Mouse (Mus musculus): ENCODE results near the gene Faim2. TPM values are rescaled to one million over a fixed set of nuclear protein-coding genes. Genes with fewer than 3 reads are reported as not detected.

Gene Faim2
- polyA plus RNA-seq, 1 experiment from 2014 or later: 65.8 TPM

DNA sequence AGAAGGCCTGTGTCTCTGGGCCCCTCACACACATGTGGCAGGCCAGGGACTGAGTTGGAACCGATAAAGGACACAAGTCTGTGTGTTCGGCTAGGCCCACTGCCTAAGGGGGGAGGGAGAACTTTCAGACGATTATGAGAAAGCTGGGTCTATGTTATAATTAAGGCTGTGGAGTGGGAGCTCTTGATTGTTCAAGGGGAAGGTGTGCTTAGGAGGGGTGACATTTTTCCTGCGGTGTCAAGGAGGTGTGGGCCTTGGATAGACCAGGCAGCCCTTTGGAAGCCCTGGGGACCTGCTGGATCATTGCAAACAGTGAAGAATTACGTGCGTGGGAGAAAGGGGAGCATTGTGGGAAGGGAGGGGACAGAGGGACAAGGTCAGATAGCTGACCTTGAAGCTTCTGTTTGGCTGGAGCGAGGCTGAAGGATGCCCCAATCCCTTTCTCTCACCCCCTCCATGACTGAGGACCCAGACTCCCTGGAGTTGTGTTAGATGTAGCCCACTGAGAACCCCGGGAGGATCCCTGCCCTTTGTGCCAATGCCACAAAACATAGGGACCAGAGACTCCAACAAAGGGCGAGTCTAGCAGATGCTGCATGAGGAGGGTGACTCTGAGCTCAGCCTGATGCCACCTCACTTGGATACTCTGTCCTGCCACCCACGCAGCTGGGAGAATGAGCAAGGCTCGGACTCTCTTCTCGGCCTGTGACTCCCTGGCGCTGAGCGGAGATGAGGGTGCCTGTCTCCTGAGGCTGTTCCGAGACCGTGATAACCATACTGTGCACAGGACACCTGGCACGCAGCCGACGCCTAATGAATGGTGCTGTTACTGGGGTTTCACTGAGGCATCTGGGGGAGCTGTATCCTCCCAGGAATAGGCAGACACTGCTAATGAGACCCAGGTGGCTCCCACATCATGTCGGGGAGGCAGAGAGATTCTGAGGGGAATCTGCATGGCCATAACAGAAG lies 26.4 kb downstream of the Faim2 start:
- H3K27me3 ChIP-seq (ENCODE audit: control insufficient read depth, insufficient read depth, low read depth, low read length): no peaks in the 10 kb centered on the region
- no peak overlapping the region for H3K4me3 ChIP-seq (ENCODE audit: low read depth, low read length)
- no peak overlapping the region for H3K4me2 ChIP-seq (ENCODE audit: low read length)
- peaks cover 16% of the 10 kb centered on the region; the same call in 1 of the 2 replicates for H3K4me1 ChIP-seq (ENCODE audit: control insufficient read depth, insufficient read depth, low read length)
- H3K9ac ChIP-seq (ENCODE audit: low read depth, low read length): 0 out of 2 replicates have a peak overlapping the region, but pooled peaks have one; percentile 20
- H3K27ac ChIP-seq (ENCODE audit: low read length): peak overlapping the region; percentile 55
- peaks cover 2% of the 10 kb centered on the region; the same call in 1 of the 2 replicates for H3K36me3 ChIP-seq (ENCODE audit: control insufficient read depth, insufficient read depth, low read length)
- 65% methylated on average over 20 of the region's 20 CpGs for WGBS
- H3K9me3 ChIP-seq (replicated peaks; ENCODE audit: control insufficient read depth, low read length, poor library complexity, severe bottlenecking): no peaks in the 10 kb centered on the region
- ATAC-seq: no peak

DNA sequence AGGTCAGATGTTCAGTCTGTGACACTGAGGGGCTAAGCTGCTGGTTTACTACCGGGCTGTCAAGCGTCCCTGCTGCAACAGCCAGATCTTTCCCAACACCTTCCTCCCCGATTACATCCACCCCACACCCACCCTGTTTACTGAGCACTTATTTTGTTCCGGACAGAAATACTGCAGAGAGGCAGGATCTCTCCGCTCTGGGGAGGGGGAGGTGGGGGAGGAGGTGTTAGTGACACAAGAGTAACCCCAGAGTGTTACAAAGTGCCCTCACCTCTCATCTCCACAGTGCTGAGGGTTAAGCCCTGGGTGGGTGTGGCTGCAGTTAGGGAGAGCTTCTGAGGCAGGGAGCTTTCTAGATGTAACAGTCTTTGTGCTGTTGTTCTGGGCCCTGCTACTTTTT lies 27.6 kb downstream of the Faim2 start:
- Histone ChIP-seq H3K4me2 (ENCODE audit: low read length) (no peak overlapping the region), H3K27ac (ENCODE audit: low read length) (no peak overlapping the region), H3K4me1 (ENCODE audit: control insufficient read depth, insufficient read depth, low read length) (peaks cover 16% of the 10 kb centered on the region; the same call in 1 of the 2 replicates), H3K9me3 (replicated peaks; ENCODE audit: control insufficient read depth, low read length, poor library complexity, severe bottlenecking) (no peaks in the 10 kb centered on the region), H3K36me3 (ENCODE audit: control insufficient read depth, insufficient read depth, low read length) (peaks cover 2% of the 10 kb centered on the region; the same call in 1 of the 2 replicates), H3K27me3 (ENCODE audit: control insufficient read depth, insufficient read depth, low read depth, low read length) (no peaks in the 10 kb centered on the region), H3K4me3 (ENCODE audit: low read depth, low read length) (no peak overlapping the region), H3K9ac (ENCODE audit: low read depth, low read length) (no peak overlapping the region)
- ATAC-seq: no peak
- WGBS: 55% methylated on average over 5 of the region's 5 CpGs

- H3K36me3 ChIP-seq (ENCODE audit: control insufficient read depth, insufficient read depth, low read length): peaks cover 2% of the 10 kb centered on the region; the same call in 1 of the 2 replicates
- no peak overlapping the region for H3K4me3 ChIP-seq (ENCODE audit: low read depth, low read length)
- H3K27me3 ChIP-seq (ENCODE audit: control insufficient read depth, insufficient read depth, low read depth, low read length): no peaks in the 10 kb centered on the region
- H3K4me2 ChIP-seq (ENCODE audit: low read length): no peak overlapping the region
- no peak for ATAC-seq
- H3K4me1 ChIP-seq (ENCODE audit: control insufficient read depth, insufficient read depth, low read length): peaks cover 16% of the 10 kb centered on the region; the same call in 1 of the 2 replicates
- no peak overlapping the region for H3K9ac ChIP-seq (ENCODE audit: low read depth, low read length)
- no peaks in the 10 kb centered on the region for H3K9me3 ChIP-seq (replicated peaks; ENCODE audit: control insufficient read depth, low read length, poor library complexity, severe bottlenecking)
- no peak overlapping the region for H3K27ac ChIP-seq (ENCODE audit: low read length)
- WGBS: 62% methylated on average over 6 of the region's 6 CpGs
These were observed 28.2 kb downstream of the Faim2 start for GRCm38 (mm10) chr15:99499726-99500125.

DNA sequence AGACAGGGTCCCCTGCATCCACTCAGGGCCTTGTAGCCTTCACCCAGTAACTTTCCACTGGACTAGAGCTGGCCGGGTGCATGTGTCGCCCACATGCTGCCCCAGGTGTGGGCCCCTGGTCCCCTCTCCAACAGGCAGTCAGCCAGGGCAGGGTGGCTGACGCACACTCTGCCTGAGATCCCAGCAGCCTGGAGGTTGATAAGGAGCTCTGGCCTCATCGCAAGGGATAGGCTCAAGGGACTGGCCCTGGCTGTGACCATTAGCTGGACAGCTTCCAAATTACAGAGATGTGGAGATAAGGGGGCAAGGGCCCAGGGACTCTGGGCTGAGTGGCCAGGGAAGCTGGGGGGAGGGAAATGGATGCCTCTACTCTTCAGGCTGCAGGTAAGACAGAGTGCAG lies 29.2 kb downstream of the Faim2 start:
- Histone ChIP-seq H3K9me3 (replicated peaks; ENCODE audit: control insufficient read depth, low read length, poor library complexity, severe bottlenecking) (no peaks in the 10 kb centered on the region), H3K36me3 (ENCODE audit: control insufficient read depth, insufficient read depth, low read length) (peaks cover 2% of the 10 kb centered on the region; the same call in 1 of the 2 replicates), H3K9ac (ENCODE audit: low read depth, low read length) (no peak overlapping the region), H3K27me3 (ENCODE audit: control insufficient read depth, insufficient read depth, low read depth, low read length) (no peaks in the 10 kb centered on the region), H3K4me1 (ENCODE audit: control insufficient read depth, insufficient read depth, low read length) (peaks cover 16% of the 10 kb centered on the region; the same call in 1 of the 2 replicates), H3K27ac (ENCODE audit: low read length) (no peak overlapping the region), H3K4me3 (ENCODE audit: low read depth, low read length) (no peak overlapping the region), H3K4me2 (ENCODE audit: low read length) (no peak overlapping the region)
- no peak for ATAC-seq
- WGBS: 70% methylated on average over 4 of the region's 4 CpGs

GRCm38 (mm10) chr15:99498356-99498755 lies 29.6 kb downstream of the Faim2 start:
- ATAC-seq: no peak
- WGBS: 81% methylated on average over 4 of the region's 4 CpGs

GRCm38 (mm10) chr15:99497527-99498242 lies 30.3 kb downstream of the Faim2 start:
- peaks cover 2% of the 10 kb centered on the region; the same call in 1 of the 2 replicates for H3K36me3 ChIP-seq (ENCODE audit: control insufficient read depth, insufficient read depth, low read length)
- no peak overlapping the region; the same call in 1 of the 2 replicates for H3K4me2 ChIP-seq (ENCODE audit: low read length)
- H3K4me3 ChIP-seq (ENCODE audit: low read depth, low read length): no peak overlapping the region
- H3K9ac ChIP-seq (ENCODE audit: low read depth, low read length): no peak overlapping the region
- WGBS: 46% methylated on average over 12 of the region's 12 CpGs
- no peak overlapping the region for H3K27ac ChIP-seq (ENCODE audit: low read length)
- no peaks in the 10 kb centered on the region for H3K9me3 ChIP-seq (replicated peaks; ENCODE audit: control insufficient read depth, low read length, poor library complexity, severe bottlenecking)
- ATAC-seq: 0 out of 2 replicates have a peak, but pooled peaks have one; percentile 16
- H3K27me3 ChIP-seq (ENCODE audit: control insufficient read depth, insufficient read depth, low read depth, low read length): no peaks in the 10 kb centered on the region
- peaks cover 16% of the 10 kb centered on the region; the same call in 1 of the 2 replicates for H3K4me1 ChIP-seq (ENCODE audit: control insufficient read depth, insufficient read depth, low read length)

More at GRCm38 (mm10) chr15:99498356-99498755, 29.6 kb downstream of the Faim2 start:
- H3K4me1 ChIP-seq (ENCODE audit: control insufficient read depth, insufficient read depth, low read length): peaks cover 16% of the 10 kb centered on the region; the same call in 1 of the 2 replicates
- no peak overlapping the region for H3K9ac ChIP-seq (ENCODE audit: low read depth, low read length)
- no peak overlapping the region for H3K4me3 ChIP-seq (ENCODE audit: low read depth, low read length)
- no peak overlapping the region for H3K27ac ChIP-seq (ENCODE audit: low read length)
- no peaks in the 10 kb centered on the region for H3K27me3 ChIP-seq (ENCODE audit: control insufficient read depth, insufficient read depth, low read depth, low read length)
- no peak overlapping the region for H3K4me2 ChIP-seq (ENCODE audit: low read length)
- peaks cover 2% of the 10 kb centered on the region; the same call in 1 of the 2 replicates for H3K36me3 ChIP-seq (ENCODE audit: control insufficient read depth, insufficient read depth, low read length)
- H3K9me3 ChIP-seq (replicated peaks; ENCODE audit: control insufficient read depth, low read length, poor library complexity, severe bottlenecking): no peaks in the 10 kb centered on the region

- peaks cover 2% of the 10 kb centered on the region; the same call in 1 of the 2 replicates for H3K36me3 ChIP-seq (ENCODE audit: control insufficient read depth, insufficient read depth, low read length)
These were observed 30.9 kb downstream of the Faim2 start for GRCm38 (mm10) chr15:99497061-99497460.

DNA sequence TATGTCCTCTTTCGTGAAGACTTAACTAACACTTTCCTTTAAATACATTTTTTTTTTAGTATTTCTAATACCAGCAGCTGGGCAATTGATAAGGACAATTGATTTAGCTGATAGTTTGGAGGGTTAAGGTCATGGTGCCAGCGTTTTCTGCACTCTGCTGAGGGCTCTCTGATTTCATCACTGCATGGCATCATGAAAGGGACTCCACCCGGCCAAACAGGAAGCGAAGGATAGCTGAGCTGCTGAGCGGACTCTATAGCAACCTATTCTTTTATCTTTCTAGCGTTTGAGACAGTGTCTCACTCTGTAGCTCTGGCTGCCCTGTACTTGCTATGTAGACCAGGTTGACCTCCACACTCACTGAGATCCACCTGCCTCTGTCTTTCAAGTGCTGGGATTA lies 43.2 kb downstream of the Faim2 start:
- Histone ChIP-seq H3K27ac (ENCODE audit: low read length) (no peak overlapping the region), H3K4me1 (ENCODE audit: control insufficient read depth, insufficient read depth, low read length) (no peaks in the 10 kb centered on the region), H3K9ac (ENCODE audit: low read depth, low read length) (no peak overlapping the region), H3K27me3 (ENCODE audit: control insufficient read depth, insufficient read depth, low read depth, low read length) (no peaks in the 10 kb centered on the region), H3K4me3 (ENCODE audit: low read depth, low read length) (no peak overlapping the region), H3K4me2 (ENCODE audit: low read length) (no peak overlapping the region), H3K9me3 (replicated peaks; ENCODE audit: control insufficient read depth, low read length, poor library complexity, severe bottlenecking) (no peaks in the 10 kb centered on the region), H3K36me3 (ENCODE audit: control insufficient read depth, insufficient read depth, low read length) (no peaks in the 10 kb centered on the region)
- ATAC-seq: no peak
- 74% methylated on average over 6 of the region's 6 CpGs for WGBS

More at GRCm38 (mm10) chr15:99497061-99497460, 30.9 kb downstream of the Faim2 start:
- Histone ChIP-seq H3K4me1 (ENCODE audit: control insufficient read depth, insufficient read depth, low read length) (peaks cover 11% of the 10 kb centered on the region; the same call in 1 of the 2 replicates), H3K9ac (ENCODE audit: low read depth, low read length) (peak overlapping the region; percentile 41), H3K4me3 (ENCODE audit: low read depth, low read length) (no peak overlapping the region), H3K27ac (ENCODE audit: low read length) (no peak overlapping the region), H3K27me3 (ENCODE audit: control insufficient read depth, insufficient read depth, low read depth, low read length) (no peaks in the 10 kb centered on the region), H3K9me3 (replicated peaks; ENCODE audit: control insufficient read depth, low read length, poor library complexity, severe bottlenecking) (no peaks in the 10 kb centered on the region), H3K4me2 (ENCODE audit: low read length) (no peak overlapping the region; the same call in 1 of the 2 replicates)
- ATAC-seq: peak; percentile 41; the same call in 1 of the 2 replicates
- WGBS: 9% methylated on average over 4 of the region's 4 CpGs
